Mouse (Mus musculus) CD4-positive, CD25-positive, alpha-beta regulatory T cell, adult 2 months (primary cell): ENCODE data around the gene Mpnd.

Experiments
- DNase-seq: peaks from one replicate; pipeline ENCODE4 v3.0.0-alpha.2; 2012; ENCODE audit warnings: low read depth, low spot score

Gene Mpnd

GRCm38 (mm10) chr17:56038583-56039261, 33.2 kb downstream of the Mpnd start:
- DNase-seq, result no peak

- DNase-seq, result no peak
These were observed 33.8 kb downstream of the Mpnd start for GRCm38 (mm10) chr17:56039345-56039744.

GRCm38 (mm10) chr17:56040030-56040856, 34.7 kb downstream of the Mpnd start, which contains the start of gene Chaf1a:
Gene Chaf1a, plus strand, starts transcription at chr17:56040439.
- DNase-seq, result peak; percentile 97

GRCm38 (mm10) chr17:56040857-56041163, 35.3 kb downstream of the Mpnd start:
- no peak for DNase-seq

- DNase-seq, result no peak
These were observed 45.9 kb downstream of the Mpnd start for GRCm38 (mm10) chr17:56051369-56051768.

GRCm38 (mm10) chr17:56054938-56055337, 49.4 kb downstream of the Mpnd start:
- DNase-seq, result no peak

GRCm38 (mm10) chr17:56055945-56056678, 50.6 kb downstream of the Mpnd start:
- no peak for DNase-seq

- DNase-seq, result no peak
These were observed 52.0 kb downstream of the Mpnd start for GRCm38 (mm10) chr17:56057381-56058120.

- no peak for DNase-seq
These were observed 56.6 kb downstream of the Mpnd start for GRCm38 (mm10) chr17:56062081-56062480.

- peak; percentile 46 for DNase-seq
These were observed 60.2 kb downstream of the Mpnd start for GRCm38 (mm10) chr17:56065715-56066114.
